Mouse (Mus musculus): ENCODE results near the gene Srrm2. TPM values are rescaled to one million over a fixed set of nuclear protein-coding genes. Genes with fewer than 3 reads are reported as not detected.

The Srrm2 gene
- polyA plus RNA-seq, 1 experiment from 2014 or later: 521 TPM

DNA sequence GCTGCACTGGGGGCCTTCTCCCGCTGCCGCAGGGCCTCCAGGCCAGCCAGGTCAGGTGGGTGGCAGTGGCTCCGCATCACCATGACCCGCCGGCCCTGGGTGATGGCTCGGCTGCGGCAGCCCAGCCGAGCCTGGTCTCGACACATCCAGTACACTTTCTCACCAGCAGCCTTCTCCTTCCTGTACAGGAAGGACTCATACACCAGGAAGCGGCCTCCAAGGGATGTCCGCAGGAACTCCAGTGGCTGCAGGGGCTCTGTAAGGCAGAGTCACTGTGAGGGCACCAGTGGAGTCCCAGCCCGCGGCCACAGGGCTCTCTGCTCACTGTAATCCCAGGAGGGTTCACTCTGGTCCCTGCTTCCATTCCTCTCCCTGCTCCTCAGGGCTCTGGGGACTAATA is 34.6 kb upstream of the Srrm2 start:
- peak overlapping the region; percentile 39; the same call in 1 of the 2 replicates for H3K27ac ChIP-seq (ENCODE audit: low read length)
- no peak overlapping the region for H3K9ac ChIP-seq (replicated peaks; ENCODE audit: low read depth, low read length)
- no peaks in the 10 kb centered on the region for H3K27me3 ChIP-seq (ENCODE audit: control insufficient read depth, insufficient read depth, low read length)
- peaks cover 45% of the 10 kb centered on the region for H3K36me3 ChIP-seq (ENCODE audit: control insufficient read depth, insufficient read depth, low read length)
- ATAC-seq (ENCODE audit: insufficient number of reproducible peaks, insufficient read depth, low FRiP score, low read depth): no peak
- H3K4me2 ChIP-seq (replicated peaks; ENCODE audit: low read depth, low read length): no peak overlapping the region
- no peaks in the 10 kb centered on the region for H3K9me3 ChIP-seq (ENCODE audit: control insufficient read depth, low read depth, low read length)
- no peaks in the 10 kb centered on the region for H3K4me1 ChIP-seq (ENCODE audit: control insufficient read depth, insufficient read depth, low read length)
- 94% methylated on average over 13 of the region's 13 CpGs for WGBS
- no peak overlapping the region for H3K4me3 ChIP-seq (ENCODE audit: low read depth, low read length)

DNA sequence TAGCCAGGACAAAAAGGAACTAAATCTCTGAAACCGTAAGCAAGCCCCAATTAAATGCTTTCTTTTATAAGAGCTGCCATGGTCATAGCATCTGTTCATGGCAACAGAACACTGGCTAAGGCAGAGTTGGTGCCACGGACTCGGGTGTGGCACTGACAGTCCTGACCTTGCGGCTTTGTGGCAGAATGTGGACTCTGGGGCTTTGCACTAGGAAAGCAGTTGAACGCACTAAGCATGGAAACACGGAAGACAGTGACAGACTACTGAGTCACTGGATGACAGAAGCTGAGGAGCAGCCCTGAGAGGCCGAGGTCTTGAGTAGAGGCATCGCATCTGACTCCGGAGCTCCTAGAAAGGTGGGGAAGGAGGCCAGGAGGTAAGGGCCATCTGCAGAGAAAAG is 32.8 kb upstream of the Srrm2 start:
- H3K4me3 ChIP-seq (ENCODE audit: low read depth, low read length): no peak overlapping the region
- no peak overlapping the region for H3K27ac ChIP-seq (ENCODE audit: low read length)
- no peak overlapping the region for H3K4me2 ChIP-seq (replicated peaks; ENCODE audit: low read depth, low read length)
- ATAC-seq (ENCODE audit: insufficient number of reproducible peaks, insufficient read depth, low FRiP score, low read depth): no peak
- H3K9me3 ChIP-seq (ENCODE audit: control insufficient read depth, low read depth, low read length): no peaks in the 10 kb centered on the region
- 91% methylated on average over 9 of the region's 9 CpGs for WGBS
- H3K27me3 ChIP-seq (ENCODE audit: control insufficient read depth, insufficient read depth, low read length): no peaks in the 10 kb centered on the region
- H3K4me1 ChIP-seq (ENCODE audit: control insufficient read depth, insufficient read depth, low read length): no peaks in the 10 kb centered on the region
- H3K9ac ChIP-seq (replicated peaks; ENCODE audit: low read depth, low read length): no peak overlapping the region
- peaks cover 55% of the 10 kb centered on the region for H3K36me3 ChIP-seq (ENCODE audit: control insufficient read depth, insufficient read depth, low read length)

DNA sequence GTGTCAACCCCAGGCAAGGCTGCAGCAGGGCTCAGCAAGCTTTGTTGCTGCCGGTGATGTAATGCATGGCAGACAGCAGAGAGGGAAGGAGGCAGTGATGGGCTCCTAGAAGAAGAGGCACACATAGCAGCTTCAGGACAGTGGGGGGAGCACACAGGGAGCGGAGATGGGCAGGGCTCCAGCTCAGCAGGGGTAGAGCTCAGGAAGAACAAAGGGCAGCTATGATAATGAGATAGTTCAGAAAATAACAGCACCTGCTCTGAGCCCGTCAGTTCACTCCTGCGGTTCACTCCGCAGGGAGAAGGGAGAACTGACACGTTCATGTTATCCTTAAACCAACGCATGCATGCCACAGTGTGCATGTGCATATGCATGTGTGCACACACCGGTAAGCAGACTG is 31.5 kb upstream of the Srrm2 start:
- 88% methylated on average over 8 of the region's 8 CpGs for WGBS
- H3K4me1 ChIP-seq (ENCODE audit: control insufficient read depth, insufficient read depth, low read length): no peaks in the 10 kb centered on the region
- H3K27me3 ChIP-seq (ENCODE audit: control insufficient read depth, insufficient read depth, low read length): no peaks in the 10 kb centered on the region
- no peak overlapping the region for H3K4me3 ChIP-seq (ENCODE audit: low read depth, low read length)
- H3K36me3 ChIP-seq (ENCODE audit: control insufficient read depth, insufficient read depth, low read length): peaks cover 45% of the 10 kb centered on the region
- H3K4me2 ChIP-seq (replicated peaks; ENCODE audit: low read depth, low read length): no peak overlapping the region
- H3K27ac ChIP-seq (ENCODE audit: low read length): no peak overlapping the region
- ATAC-seq (ENCODE audit: insufficient number of reproducible peaks, insufficient read depth, low FRiP score, low read depth): no peak
- no peak overlapping the region for H3K9ac ChIP-seq (replicated peaks; ENCODE audit: low read depth, low read length)
- H3K9me3 ChIP-seq (ENCODE audit: control insufficient read depth, low read depth, low read length): no peaks in the 10 kb centered on the region

DNA sequence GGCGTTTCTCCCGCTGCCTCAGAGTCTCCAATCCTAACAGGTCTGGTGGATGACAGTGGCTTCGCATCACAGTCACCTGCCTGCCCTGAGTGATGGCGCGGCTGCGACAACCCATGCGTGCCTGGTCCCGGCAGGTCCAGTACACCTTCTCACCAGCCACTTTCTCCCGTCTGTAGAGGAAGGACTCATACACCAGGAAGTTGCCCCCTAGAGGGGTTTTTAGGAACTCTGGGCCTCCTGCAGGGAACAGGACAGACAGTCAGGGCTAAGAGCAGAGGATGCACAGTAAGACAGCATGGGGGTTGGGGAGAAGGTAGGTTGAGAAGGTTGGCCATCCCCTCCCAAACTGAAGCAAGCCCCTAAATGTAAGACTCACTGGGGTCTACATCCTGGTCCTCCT is 30.1 kb upstream of the Srrm2 start:
- WGBS: 91% methylated on average over 9 of the region's 9 CpGs
- no peaks in the 10 kb centered on the region for H3K9me3 ChIP-seq (ENCODE audit: control insufficient read depth, low read depth, low read length)
- no peak overlapping the region for H3K4me3 ChIP-seq (ENCODE audit: low read depth, low read length)
- no peak for ATAC-seq (ENCODE audit: insufficient number of reproducible peaks, insufficient read depth, low FRiP score, low read depth)
- H3K36me3 ChIP-seq (ENCODE audit: control insufficient read depth, insufficient read depth, low read length): peaks cover 45% of the 10 kb centered on the region
- no peaks in the 10 kb centered on the region for H3K27me3 ChIP-seq (ENCODE audit: control insufficient read depth, insufficient read depth, low read length)
- no peak overlapping the region for H3K4me2 ChIP-seq (replicated peaks; ENCODE audit: low read depth, low read length)
- H3K9ac ChIP-seq (replicated peaks; ENCODE audit: low read depth, low read length): no peak overlapping the region
- no peak overlapping the region for H3K27ac ChIP-seq (ENCODE audit: low read length)
- no peaks in the 10 kb centered on the region for H3K4me1 ChIP-seq (ENCODE audit: control insufficient read depth, insufficient read depth, low read length)

DNA sequence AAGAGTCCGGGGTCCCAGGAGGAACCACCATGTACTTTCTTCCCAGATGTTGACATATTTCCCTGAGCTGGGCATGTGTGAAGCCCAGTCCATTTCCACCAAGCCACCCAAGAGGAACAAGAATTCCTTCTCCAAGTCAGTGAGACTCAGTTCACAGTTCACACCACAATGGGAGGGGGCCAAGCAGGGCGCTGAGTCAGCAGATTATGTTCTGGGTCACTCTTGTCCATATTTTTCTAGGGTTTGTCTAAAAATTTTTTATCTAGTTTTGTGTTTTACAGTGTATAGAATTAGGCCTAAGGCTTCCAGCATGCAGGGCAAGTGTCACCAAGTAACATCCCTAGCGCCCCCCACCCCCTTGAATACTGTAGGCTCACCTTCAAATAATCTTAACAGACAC is 29.2 kb upstream of the Srrm2 start:
- Histone ChIP-seq H3K4me2 (replicated peaks; ENCODE audit: low read depth, low read length) (no peak overlapping the region), H3K4me1 (ENCODE audit: control insufficient read depth, insufficient read depth, low read length) (no peaks in the 10 kb centered on the region), H3K27ac (ENCODE audit: low read length) (no peak overlapping the region), H3K36me3 (ENCODE audit: control insufficient read depth, insufficient read depth, low read length) (peaks cover 38% of the 10 kb centered on the region), H3K27me3 (ENCODE audit: control insufficient read depth, insufficient read depth, low read length) (no peaks in the 10 kb centered on the region), H3K4me3 (ENCODE audit: low read depth, low read length) (no peak overlapping the region), H3K9ac (replicated peaks; ENCODE audit: low read depth, low read length) (no peak overlapping the region), H3K9me3 (ENCODE audit: control insufficient read depth, low read depth, low read length) (no peaks in the 10 kb centered on the region)
- WGBS: 96% methylated on average over 3 of the region's 3 CpGs
- no peak for ATAC-seq (ENCODE audit: insufficient number of reproducible peaks, insufficient read depth, low FRiP score, low read depth)

DNA sequence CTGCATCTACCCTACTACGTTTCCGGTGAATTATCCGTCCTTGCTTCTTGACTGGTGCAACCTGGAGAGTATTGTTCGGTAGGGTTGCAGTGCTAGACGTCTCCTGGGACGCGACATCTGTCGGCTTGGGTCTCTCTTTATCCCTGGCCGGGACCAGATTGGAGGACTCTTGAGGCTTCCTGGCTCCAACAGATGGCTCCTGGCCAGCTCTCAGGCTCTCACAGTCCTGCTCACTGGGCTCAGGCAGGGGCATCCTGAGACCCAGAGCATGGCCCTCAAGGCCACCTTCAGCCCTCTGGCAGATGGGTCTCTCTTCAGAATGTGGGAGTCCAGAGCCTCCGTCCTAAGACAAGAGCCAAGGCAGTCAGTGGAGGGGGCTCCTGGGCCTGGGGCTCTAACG is 27.4 kb upstream of the Srrm2 start:
- H3K36me3 ChIP-seq (ENCODE audit: control insufficient read depth, insufficient read depth, low read length): peaks cover 27% of the 10 kb centered on the region

DNA sequence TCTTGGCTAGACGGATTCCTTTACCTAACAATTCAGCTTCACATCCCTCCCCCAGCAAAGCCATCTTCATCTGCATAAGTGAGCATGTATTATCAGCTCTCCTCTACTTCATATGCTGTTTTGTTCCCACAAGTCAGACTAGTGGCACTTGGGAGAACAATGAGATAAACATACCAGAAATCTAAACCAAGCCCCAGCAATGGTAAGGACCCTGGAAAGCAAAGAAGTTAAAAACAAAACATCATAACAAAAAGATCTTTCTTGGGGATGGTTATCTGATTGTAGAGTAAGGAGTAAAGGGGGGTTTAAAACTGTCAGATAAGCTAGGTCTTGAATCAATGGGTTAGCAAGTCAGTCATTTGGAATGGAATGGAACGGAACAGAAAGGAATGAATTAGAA is 19.8 kb upstream of the Srrm2 start:
- H3K4me2 ChIP-seq (replicated peaks; ENCODE audit: low read depth, low read length): peak overlapping the region; percentile 78
- peak overlapping the region; percentile 85 for H3K4me3 ChIP-seq (ENCODE audit: low read depth, low read length)
- ATAC-seq (ENCODE audit: insufficient number of reproducible peaks, insufficient read depth, low FRiP score, low read depth): no peak
- H3K36me3 ChIP-seq (ENCODE audit: control insufficient read depth, insufficient read depth, low read length): no peaks in the 10 kb centered on the region; the same call in none of the 2 replicates
- 26% methylated on average over 2 of the region's 2 CpGs for WGBS
- no peaks in the 10 kb centered on the region for H3K9me3 ChIP-seq (ENCODE audit: control insufficient read depth, low read depth, low read length)
- peaks cover 5% of the 10 kb centered on the region; the same call in 1 of the 2 replicates for H3K4me1 ChIP-seq (ENCODE audit: control insufficient read depth, insufficient read depth, low read length)
- H3K27me3 ChIP-seq (ENCODE audit: control insufficient read depth, insufficient read depth, low read length): no peaks in the 10 kb centered on the region
- H3K9ac ChIP-seq (replicated peaks; ENCODE audit: low read depth, low read length): peak overlapping the region; percentile 90
- H3K27ac ChIP-seq (ENCODE audit: low read length): no peak overlapping the region

More for the DNA sequence above, 27.4 kb upstream of the Srrm2 start:
- Histone ChIP-seq H3K27ac (ENCODE audit: low read length) (no peak overlapping the region), H3K9ac (replicated peaks; ENCODE audit: low read depth, low read length) (no peak overlapping the region), H3K4me2 (replicated peaks; ENCODE audit: low read depth, low read length) (no peak overlapping the region), H3K9me3 (ENCODE audit: control insufficient read depth, low read depth, low read length) (no peaks in the 10 kb centered on the region), H3K4me1 (ENCODE audit: control insufficient read depth, insufficient read depth, low read length) (no peaks in the 10 kb centered on the region), H3K27me3 (ENCODE audit: control insufficient read depth, insufficient read depth, low read length) (no peaks in the 10 kb centered on the region), H3K4me3 (ENCODE audit: low read depth, low read length) (no peak overlapping the region)
- WGBS: 90% methylated on average over 11 of the region's 11 CpGs
- no peak for ATAC-seq (ENCODE audit: insufficient number of reproducible peaks, insufficient read depth, low FRiP score, low read depth)

DNA sequence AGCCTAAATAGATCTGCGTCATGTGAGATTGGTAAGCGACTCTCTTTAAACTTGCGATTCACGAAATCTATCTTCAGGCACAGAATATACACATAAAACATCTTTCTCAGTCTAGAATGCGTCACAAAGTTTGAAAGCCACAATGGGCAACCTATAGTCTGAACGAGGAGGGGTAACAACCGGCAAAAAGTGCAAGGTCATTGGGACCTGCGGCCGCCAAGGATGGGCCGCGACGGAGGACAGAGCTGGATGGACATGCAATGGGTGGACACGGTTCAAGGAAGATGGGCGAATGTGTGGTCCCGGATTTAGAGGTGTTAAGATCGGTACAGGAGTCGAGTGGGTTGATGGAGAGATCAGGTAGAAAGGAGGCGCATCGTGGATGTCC is 19.4 kb upstream of the Srrm2 start:
- no peaks in the 10 kb centered on the region for H3K9me3 ChIP-seq (ENCODE audit: control insufficient read depth, low read depth, low read length)
- peak overlapping the region; percentile 67; the same call in 1 of the 2 replicates for H3K27ac ChIP-seq (ENCODE audit: low read length)
- peak overlapping the region; percentile 90 for H3K9ac ChIP-seq (replicated peaks; ENCODE audit: low read depth, low read length)
- no peaks in the 10 kb centered on the region for H3K27me3 ChIP-seq (ENCODE audit: control insufficient read depth, insufficient read depth, low read length)
- ATAC-seq (ENCODE audit: insufficient number of reproducible peaks, insufficient read depth, low FRiP score, low read depth): no peak
- H3K36me3 ChIP-seq (ENCODE audit: control insufficient read depth, insufficient read depth, low read length): no peaks in the 10 kb centered on the region; the same call in none of the 2 replicates
- WGBS: under 1% methylated on average over 18 of the region's 19 CpGs
- H3K4me2 ChIP-seq (replicated peaks; ENCODE audit: low read depth, low read length): peak overlapping the region; percentile 78
- peak overlapping the region; percentile 85 for H3K4me3 ChIP-seq (ENCODE audit: low read depth, low read length)
- H3K4me1 ChIP-seq (ENCODE audit: control insufficient read depth, insufficient read depth, low read length): peaks cover 5% of the 10 kb centered on the region; the same call in 1 of the 2 replicates
